Mouse (Mus musculus) liver, embryonic 14.5 days (tissue): ENCODE measurements around the gene Sipa1l3. TPM values are rescaled to one million over a fixed set of nuclear protein-coding genes. Genes with fewer than 3 reads are reported as not detected.
A peak's percentile ranks its signal among the peaks of the same experiment; 100 is the strongest.

Source experiments
- ATAC-seq: fragments of 200-750 bp; cut with Nextera tagmentation; 2 replicates; pipeline ENCODE4 v1.8.0; 2017; ENCODE audit warnings: moderate number of reproducible peaks, mild to moderate bottlenecking, moderate library complexity; ENCODE audit not compliant: insufficient read depth
- DNase-seq, 3 experiments: peaks; one replicate each; pipeline ENCODE4 v3.0.0-alpha.2; 2012 to 2013; ENCODE audit warnings: low read depth in 3 of 3, low spot score in 3 of 3
- H3K27ac ChIP-seq: fragments of 300-500 bp; sonication (generic); 2 replicates; pipeline ENCODE4 v1.5.1; 2014; ENCODE audit warnings: moderate library complexity, mild to moderate bottlenecking, control low read depth, inconsistent platforms
- H3K27me3 ChIP-seq: fragments of 300-500 bp; sonication (generic); 2 replicates; pipeline ENCODE4 v1.6.1; 2014; ENCODE audit warnings: mild to moderate bottlenecking, low read length, moderate library complexity; ENCODE audit not compliant: control insufficient read depth, insufficient read depth
- H3K36me3 ChIP-seq: fragments of 300-500 bp; sonication (generic); replicated peaks from 2 replicates; pipeline ENCODE4 v1.6.1; 2014; ENCODE audit warnings: low read depth; ENCODE audit not compliant: control insufficient read depth, insufficient read depth
- H3K4me1 ChIP-seq, 2 experiments: fragments of 200-500 bp in 1 of 2; fragments of 300-500 bp in 1 of 2; sonication (generic) in 1 of 2; replicated peaks; 2 replicates each; pipeline ENCODE4 v1.6.1; 2012 to 2014; ENCODE audit warnings: antibody characterized with exemption in 1 of 2, inconsistent platforms in 1 of 2, low read length in 1 of 2; ENCODE audit not compliant: control insufficient read depth in 2 of 2, insufficient read depth in 2 of 2
- H3K4me2 ChIP-seq: fragments of 300-500 bp; sonication (generic); 2 replicates; pipeline ENCODE4 v1.6.1; 2014; ENCODE audit warnings: low read depth, mild to moderate bottlenecking, control low read depth, moderate library complexity
- H3K4me3 ChIP-seq, 2 experiments: fragments of 200-500 bp in 1 of 2; fragments of 300-500 bp in 1 of 2; sonication (generic) in 1 of 2; 2 replicates each; pipeline ENCODE4 v1.5.1; 2012 to 2014; ENCODE audit warnings: low read depth in 2 of 2, low read length in 2 of 2, mild to moderate bottlenecking in 2 of 2, control low read depth in 1 of 2, inconsistent platforms in 1 of 2, moderate library complexity in 1 of 2; ENCODE audit not compliant: insufficient read depth in 1 of 2
- H3K9ac ChIP-seq: fragments of 300-500 bp; sonication (generic); replicated peaks from 2 replicates; pipeline ENCODE4 v1.6.1; 2014; ENCODE audit warnings: mild to moderate bottlenecking, control low read depth, moderate library complexity
- H3K9me3 ChIP-seq: fragments of 300-500 bp; sonication (generic); 2 replicates; pipeline ENCODE4 v1.6.1; 2016; ENCODE audit warnings: low read length, mixed read lengths; ENCODE audit not compliant: control insufficient read depth
- CTCF ChIP-seq: IDR thresholded peaks from 2 replicates; pipeline ENCODE4 v1.5.1; 2016; ENCODE audit warnings: antibody characterized with exemption, low read depth, control low read depth
- EP300 ChIP-seq: IDR thresholded peaks from 2 replicates; pipeline ENCODE4 v1.6.1; 2016; ENCODE audit warnings: antibody characterized with exemption, low read depth
- WGBS: fragments of 180-500 bp; shearing (Covaris S2); extraction: QIAGEN DNeasy Blood & Tissue Kit; methylation state at CpG from one replicate; pipeline ENCODE4 v1.1.7; 2014; ENCODE audit not compliant: insufficient replicate concordance; 5-methylcytosine and 5-hydroxymethylcytosine counted together
- polyA plus RNA-seq, 2 experiments: library from polyadenylated mRNA; depleted of rRNA in 1 of 2; stranded (reverse) in 1 of 2; unstranded in 1 of 2; fragments of >200 nt; fragmentation: Nextera tagmentation in 1 of 2; extraction: Ambion mirVana in 1 of 2; gene quantifications; 2 replicates each; pipeline versions ENCODE4 v1.2.1 to v1.2.3; 2012 to 2014

The Sipa1l3 gene
- polyA plus RNA-seq, 2 experiments = 1.8 to 4.9 TPM

DNA sequence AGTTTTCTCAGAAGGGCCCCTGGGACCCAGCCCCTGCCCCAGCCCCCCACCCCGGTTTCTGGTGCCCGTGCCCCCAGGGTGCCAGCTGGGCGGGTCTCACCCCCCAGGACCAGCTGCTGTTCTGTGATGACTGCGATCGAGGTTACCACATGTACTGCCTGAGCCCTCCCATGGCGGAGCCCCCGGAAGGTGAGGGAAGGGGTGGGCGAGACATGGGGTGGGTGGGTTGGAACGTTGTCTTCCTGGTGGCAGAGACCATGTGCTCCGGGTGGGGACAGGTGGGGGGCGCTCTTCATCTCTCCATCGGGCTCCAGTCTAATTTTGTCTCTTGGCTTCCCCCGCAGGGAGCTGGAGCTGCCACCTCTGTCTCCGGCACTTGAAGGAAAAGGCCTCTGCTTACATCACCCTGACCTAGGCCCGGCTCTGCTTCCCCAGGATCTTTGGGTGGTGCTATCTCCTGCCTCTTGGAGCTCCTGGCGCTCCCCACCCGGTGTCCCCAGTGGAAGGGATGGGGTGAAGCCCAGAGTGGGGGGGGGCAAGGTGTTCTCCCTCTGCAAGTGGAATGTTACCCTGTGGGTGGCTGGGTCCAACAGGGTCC lies 202.2 kb downstream of the Sipa1l3 start:
- no peak overlapping the region for H3K4me2 ChIP-seq
- no peaks in the 10 kb centered on the region for H3K27me3 ChIP-seq
- H3K27ac ChIP-seq = no peak overlapping the region
- no peak for TF ChIP-seq CTCF
- TF ChIP-seq EP300 = no peak
- 64% methylated on average over 17 of the region's 17 CpGs for WGBS
- H3K36me3 ChIP-seq = no peaks in the 10 kb centered on the region
- ATAC-seq (no peak), DNase-seq (no peak)
- H3K4me3 ChIP-seq = no peak overlapping the region
- H3K9me3 ChIP-seq = no peaks in the 10 kb centered on the region
- no peak overlapping the region for H3K9ac ChIP-seq
- peaks cover 7 to 21% of the 10 kb centered on the region in 2 experiments for H3K4me1 ChIP-seq

DNA sequence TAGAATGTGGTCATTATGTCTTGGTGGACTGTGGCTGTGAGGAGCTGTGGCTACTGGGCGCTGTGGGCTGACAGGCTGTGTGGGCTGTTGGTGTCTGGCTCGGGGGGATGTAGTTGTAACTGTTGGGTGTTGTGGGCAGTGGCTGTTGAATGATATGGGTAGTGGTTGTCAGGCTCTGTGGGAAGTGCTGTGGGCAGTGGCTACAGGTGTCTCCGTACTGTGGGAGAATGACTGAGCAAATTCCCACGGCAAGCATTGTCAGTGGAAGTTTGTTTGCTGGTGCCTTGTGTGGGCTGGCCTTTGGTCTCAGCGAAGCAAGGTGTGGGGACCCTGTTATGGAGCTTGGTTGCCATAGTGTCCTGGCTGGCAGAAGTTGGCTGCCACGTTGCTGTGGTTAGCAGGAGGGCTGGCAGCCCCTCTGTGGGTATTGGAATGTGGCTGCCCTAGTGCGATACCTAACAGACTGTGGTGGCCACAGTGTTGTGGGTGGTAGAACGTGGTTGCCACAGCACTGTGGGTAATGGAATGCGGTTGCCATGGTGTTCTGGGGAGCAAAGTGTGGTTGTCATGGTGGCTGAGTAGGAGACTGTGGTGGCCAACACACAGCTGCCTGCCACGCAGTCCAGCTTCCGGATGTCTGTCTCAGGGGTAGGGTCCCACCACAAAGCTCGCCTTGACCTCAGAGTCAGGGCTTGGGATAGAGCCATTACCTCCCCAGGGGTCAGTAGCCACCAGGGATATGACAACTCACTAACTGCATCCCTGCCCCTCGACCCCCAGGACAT lies 203.4 kb downstream of the Sipa1l3 start:
- Histone ChIP-seq H3K4me2 (no peak overlapping the region), H3K4me3 (no peak overlapping the region), H3K27me3 (no peaks in the 10 kb centered on the region), H3K9me3 (no peaks in the 10 kb centered on the region), H3K4me1 (peaks cover 7 to 22% of the 10 kb centered on the region in 2 experiments), H3K9ac (no peak overlapping the region), H3K36me3 (no peaks in the 10 kb centered on the region), H3K27ac (no peak overlapping the region)
- DNase-seq (no peak), ATAC-seq (no peak)
- WGBS = 55% methylated on average over 13 of the region's 13 CpGs
- TF ChIP-seq CTCF = no peak
- TF ChIP-seq EP300 = no peak

DNA sequence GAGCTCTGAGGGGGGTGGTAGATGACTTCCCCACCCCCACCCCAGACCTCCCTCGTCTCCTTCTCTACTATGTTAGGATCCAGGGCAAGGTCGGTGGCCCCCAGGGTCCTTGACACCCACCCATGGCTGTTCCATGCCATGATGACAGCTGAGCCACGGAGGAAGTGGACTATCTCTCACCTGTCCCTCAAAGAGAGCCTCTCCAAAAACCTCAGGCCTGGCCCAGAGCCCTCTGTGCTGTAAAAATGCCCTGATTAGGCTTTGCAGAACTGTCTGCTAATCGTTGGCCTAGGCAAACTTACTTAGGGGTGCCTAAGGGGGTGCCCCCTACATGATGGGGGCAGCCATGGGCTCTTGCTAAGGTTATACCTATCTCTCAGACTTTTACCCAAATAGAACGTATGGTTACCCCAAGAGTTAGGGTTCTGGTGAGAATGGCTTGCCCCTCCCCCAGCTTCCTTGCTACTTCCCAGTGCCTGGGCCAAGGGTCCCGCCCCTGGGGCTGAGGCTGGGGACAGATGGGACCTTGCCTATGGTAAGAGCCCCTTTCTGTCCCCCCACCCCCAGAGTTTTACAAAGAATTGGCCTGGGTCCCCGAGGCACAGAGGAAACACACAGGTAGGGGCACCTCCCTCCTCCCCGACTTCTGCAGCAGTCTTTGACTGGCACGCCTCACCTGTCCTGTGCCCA lies 204.7 kb downstream of the Sipa1l3 start:
- no peaks in the 10 kb centered on the region for H3K36me3 ChIP-seq
- DNase-seq (no peak), ATAC-seq (no peak)
- no peak overlapping the region for H3K27ac ChIP-seq
- H3K4me2 ChIP-seq = no peak overlapping the region
- H3K4me3 ChIP-seq = no peak overlapping the region
- peaks cover 11% of the 10 kb centered on the region for H3K27me3 ChIP-seq
- no peak overlapping the region for H3K9ac ChIP-seq
- WGBS = 39% methylated on average over 9 of the region's 9 CpGs
- TF ChIP-seq CTCF (no peak), EP300 (no peak)
- peaks cover 10 to 21% of the 10 kb centered on the region in 2 experiments for H3K4me1 ChIP-seq
- H3K9me3 ChIP-seq = no peaks in the 10 kb centered on the region

DNA sequence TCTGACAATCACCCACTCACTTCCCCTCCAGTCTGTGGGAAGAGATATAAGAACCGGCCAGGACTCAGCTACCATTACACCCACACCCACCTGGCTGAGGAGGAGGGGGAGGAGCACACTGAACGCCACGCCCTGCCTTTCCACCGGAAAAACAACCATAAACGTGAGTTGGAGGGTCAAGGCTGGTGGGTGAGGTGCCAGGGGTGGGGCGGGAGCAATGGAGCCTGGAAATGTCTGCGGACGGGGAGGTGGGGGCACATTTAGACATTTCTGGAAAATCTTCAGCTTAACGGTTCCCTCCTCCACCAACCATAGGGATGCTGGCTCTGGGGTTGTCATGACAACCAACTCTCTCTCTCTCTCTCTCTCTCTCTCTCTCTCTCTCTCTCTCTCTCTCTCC lies 205.4 kb downstream of the Sipa1l3 start:
- no peaks in the 10 kb centered on the region for H3K9me3 ChIP-seq
- peaks cover 17% of the 10 kb centered on the region for H3K27me3 ChIP-seq
- H3K9ac ChIP-seq = no peak overlapping the region
- 30% methylated on average over 9 of the region's 9 CpGs for WGBS
- no peak for TF ChIP-seq CTCF
- TF ChIP-seq EP300 = no peak
- no peak overlapping the region for H3K27ac ChIP-seq
- H3K36me3 ChIP-seq = no peaks in the 10 kb centered on the region
- ATAC-seq (no peak), DNase-seq (no peak)
- no peak overlapping the region for H3K4me2 ChIP-seq
- H3K4me1 ChIP-seq = peaks cover 5 to 20% of the 10 kb centered on the region in 2 experiments
- no peak overlapping the region for H3K4me3 ChIP-seq

DNA sequence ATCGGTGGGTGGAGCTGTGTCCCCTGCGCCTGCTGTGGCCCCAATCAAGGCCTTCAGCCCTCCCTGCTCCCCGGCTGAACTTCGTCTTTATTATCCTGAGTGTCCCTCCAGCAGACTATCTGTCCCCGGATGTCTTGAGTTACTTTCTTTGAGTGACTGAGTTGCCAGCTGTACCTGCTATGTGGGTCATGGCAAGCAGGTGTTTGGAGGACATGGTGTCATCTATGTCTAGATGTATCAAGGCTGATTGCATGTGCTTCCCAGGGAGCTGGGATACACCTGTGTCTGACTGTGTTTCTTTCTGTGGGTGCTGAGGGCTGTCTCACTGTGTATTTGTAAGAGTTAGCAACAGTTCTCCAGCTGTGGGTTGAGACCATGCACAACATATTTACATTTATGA lies 208.7 kb downstream of the Sipa1l3 start:
- no peak overlapping the region for H3K27ac ChIP-seq
- 2% methylated on average over 5 of the region's 5 CpGs for WGBS
- no peak for ATAC-seq
- peak overlapping the region; percentile 50 for H3K9ac ChIP-seq
- H3K36me3 ChIP-seq = no peaks in the 10 kb centered on the region
- peaks cover 10 to 20% of the 10 kb centered on the region in 2 experiments for H3K4me1 ChIP-seq
- H3K4me2 ChIP-seq = peak overlapping the region; percentile 92
- no peaks in the 10 kb centered on the region for H3K9me3 ChIP-seq
- peaks cover 34% of the 10 kb centered on the region for H3K27me3 ChIP-seq
- peak overlapping the region; percentile 36 to 55 for H3K4me3 ChIP-seq
- no peak for DNase-seq
- TF ChIP-seq EP300 = no peak
- no peak for TF ChIP-seq CTCF
